Mouse (Mus musculus) kidney, embryonic 14.5 days (tissue): Measurements from ENCODE around the gene Pde8a. TPM values are rescaled to one million over a fixed set of nuclear protein-coding genes. Genes with fewer than 3 reads are reported as not detected.
A peak's percentile ranks its signal among the peaks of the same experiment; 100 is the strongest.

ENCODE experiments used
- ATAC-seq: fragments of 200-750 bp; cut with Nextera tagmentation; 2 replicates; pipeline ENCODE4 v1.8.0; 2017; ENCODE audit warnings: moderate number of reproducible peaks, mild to moderate bottlenecking, moderate TSS enrichment, moderate library complexity; ENCODE audit not compliant: low FRiP score, low TSS enrichment
- H3K27ac ChIP-seq: fragments of 300-500 bp; sonication (generic); 2 replicates; pipeline ENCODE4 v1.5.1; 2014; ENCODE audit warnings: low read depth, mild to moderate bottlenecking, low read length, moderate library complexity, mixed read lengths
- H3K27me3 ChIP-seq: fragments of 300-500 bp; sonication (generic); 2 replicates; pipeline ENCODE4 v1.6.1; 2014; ENCODE audit warnings: mild to moderate bottlenecking, low read length; ENCODE audit not compliant: control insufficient read depth, insufficient read depth
- H3K36me3 ChIP-seq: fragments of 300-500 bp; sonication (generic); 2 replicates; pipeline ENCODE4 v1.6.1; 2014; ENCODE audit warnings: low read length, mixed read lengths; ENCODE audit not compliant: control insufficient read depth, insufficient read depth
- H3K4me1 ChIP-seq: fragments of 300-500 bp; sonication (generic); 2 replicates; pipeline ENCODE4 v1.6.1; 2014; ENCODE audit warnings: low read length, mixed read lengths; ENCODE audit not compliant: control insufficient read depth, insufficient read depth
- H3K4me2 ChIP-seq: fragments of 300-500 bp; sonication (generic); replicated peaks from 2 replicates; pipeline ENCODE4 v1.6.1; 2014; ENCODE audit warnings: low read depth, mild to moderate bottlenecking, low read length
- H3K4me3 ChIP-seq: fragments of 300-500 bp; sonication (generic); 2 replicates; pipeline ENCODE4 v1.5.1; 2014; ENCODE audit warnings: mild to moderate bottlenecking, low read length
- H3K9ac ChIP-seq: fragments of 300-500 bp; sonication (generic); 2 replicates; pipeline ENCODE4 v1.6.1; 2014; ENCODE audit warnings: low read depth, mild to moderate bottlenecking, low read length, moderate library complexity
- H3K9me3 ChIP-seq: fragments of 300-500 bp; sonication (generic); 2 replicates; pipeline ENCODE4 v1.6.1; 2016; ENCODE audit warnings: low read length; ENCODE audit not compliant: control insufficient read depth
- WGBS: fragments of 180-500 bp; shearing (Covaris S2); extraction: QIAGEN DNeasy Blood & Tissue Kit; methylation state at CpG from one replicate; pipeline ENCODE4 v1.1.7; 2014; 5-methylcytosine and 5-hydroxymethylcytosine counted together
- polyA plus RNA-seq: library from polyadenylated mRNA; unstranded; fragments of >200 nt; fragmentation: Nextera tagmentation; extraction: Ambion mirVana; gene quantifications from 2 replicates; pipeline ENCODE4 v1.2.1, GENCODE M21; 2014

The Pde8a gene
- polyA plus RNA-seq, 1 experiment from 2014 or later: 7.6 TPM

GRCm38 (mm10) chr7:81326859-81327258 is 113.5 kb downstream of the Pde8a start:
- Histone ChIP-seq H3K9me3 (no peaks in the 10 kb centered on the region), H3K9ac (no peak overlapping the region), H3K4me1 (no peaks in the 10 kb centered on the region), H3K4me2 (no peak overlapping the region), H3K27ac (no peak overlapping the region), H3K4me3 (no peak overlapping the region), H3K36me3 (peaks cover 5% of the 10 kb centered on the region; the same call in 1 of the 2 replicates), H3K27me3 (no peaks in the 10 kb centered on the region)
- no peak for ATAC-seq
- WGBS: 82% methylated on average over 6 of the region's 6 CpGs

DNA sequence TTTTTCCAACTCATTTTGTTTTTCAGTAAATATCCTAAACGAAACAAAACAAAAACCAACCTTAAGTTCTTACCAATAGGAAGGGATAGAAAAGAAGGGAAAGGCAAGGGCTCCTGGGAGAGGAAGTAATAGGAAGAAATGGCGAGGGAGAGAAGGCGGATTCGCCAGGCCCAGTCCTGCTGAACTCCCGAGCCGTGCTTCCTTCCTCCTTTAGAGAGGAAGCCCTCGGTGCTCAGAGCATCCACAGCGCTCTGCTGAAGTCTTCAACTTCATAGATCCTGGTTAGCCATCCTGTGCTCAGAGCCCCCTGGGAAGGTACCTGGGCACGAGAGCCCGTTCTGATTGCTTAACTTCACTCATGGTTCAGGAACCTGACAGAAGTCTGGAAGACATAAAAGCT is 114.3 kb downstream of the Pde8a start:
- H3K27me3 ChIP-seq: no peaks in the 10 kb centered on the region
- H3K27ac ChIP-seq: no peak overlapping the region
- H3K4me1 ChIP-seq: no peaks in the 10 kb centered on the region
- H3K9me3 ChIP-seq: no peaks in the 10 kb centered on the region
- 78% methylated on average over 10 of the region's 10 CpGs for WGBS
- ATAC-seq: no peak
- H3K36me3 ChIP-seq: peaks cover 13% of the 10 kb centered on the region
- H3K4me3 ChIP-seq: no peak overlapping the region
- H3K4me2 ChIP-seq: no peak overlapping the region
- no peak overlapping the region for H3K9ac ChIP-seq

DNA sequence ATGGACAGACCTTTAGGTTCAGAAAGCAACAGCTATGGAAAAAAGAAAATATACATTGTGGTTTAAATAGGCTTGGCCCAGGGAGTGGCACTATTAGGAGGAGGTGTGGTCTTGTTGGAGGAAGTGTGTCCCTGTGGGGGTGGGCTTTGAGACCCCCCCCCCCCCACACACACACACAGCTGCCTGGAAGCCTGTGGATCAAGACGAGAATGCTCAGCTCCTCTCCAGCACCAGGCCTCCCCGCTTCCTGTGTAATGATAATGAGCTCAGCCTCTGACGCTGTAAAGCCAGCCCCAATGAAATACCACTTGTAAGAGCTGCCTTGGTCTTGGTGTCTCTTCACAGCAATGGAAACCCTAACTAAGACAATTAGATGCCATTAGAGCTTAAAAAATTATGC is 117.4 kb downstream of the Pde8a start:
- no peaks in the 10 kb centered on the region for H3K4me1 ChIP-seq
- no peaks in the 10 kb centered on the region for H3K9me3 ChIP-seq
- no peak for ATAC-seq
- H3K27ac ChIP-seq: no peak overlapping the region
- H3K36me3 ChIP-seq: peaks cover 28% of the 10 kb centered on the region
- no peak overlapping the region for H3K4me2 ChIP-seq
- 31% methylated on average over 3 of the region's 3 CpGs for WGBS
- no peaks in the 10 kb centered on the region for H3K27me3 ChIP-seq
- H3K4me3 ChIP-seq: no peak overlapping the region
- H3K9ac ChIP-seq: no peak overlapping the region

DNA sequence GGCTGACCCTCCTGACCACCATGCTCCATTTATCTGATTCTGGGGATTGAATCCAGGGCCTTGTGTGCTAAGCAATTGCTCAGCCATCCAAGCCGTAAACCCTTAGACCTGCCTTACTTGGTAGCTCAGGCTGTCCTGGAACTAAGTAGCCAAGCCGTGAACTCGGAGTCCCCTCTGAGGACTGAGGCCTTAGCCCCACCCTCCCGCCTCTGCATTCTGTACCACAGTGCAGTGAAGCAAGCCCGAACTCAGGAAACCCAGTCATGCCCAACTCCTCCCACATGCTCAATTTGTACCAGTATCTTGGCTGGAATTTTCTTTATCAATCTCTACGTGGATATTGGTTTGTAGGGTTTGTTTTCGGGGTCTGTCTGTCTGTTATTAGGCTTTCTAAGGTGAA is 118.5 kb downstream of the Pde8a start:
- Histone ChIP-seq H3K27me3 (no peaks in the 10 kb centered on the region), H3K4me1 (no peaks in the 10 kb centered on the region), H3K4me3 (no peak overlapping the region), H3K36me3 (peaks cover 28% of the 10 kb centered on the region), H3K27ac (no peak overlapping the region), H3K9me3 (no peaks in the 10 kb centered on the region), H3K4me2 (no peak overlapping the region), H3K9ac (no peak overlapping the region)
- 65% methylated on average over 7 of the region's 7 CpGs for WGBS
- ATAC-seq: no peak

DNA sequence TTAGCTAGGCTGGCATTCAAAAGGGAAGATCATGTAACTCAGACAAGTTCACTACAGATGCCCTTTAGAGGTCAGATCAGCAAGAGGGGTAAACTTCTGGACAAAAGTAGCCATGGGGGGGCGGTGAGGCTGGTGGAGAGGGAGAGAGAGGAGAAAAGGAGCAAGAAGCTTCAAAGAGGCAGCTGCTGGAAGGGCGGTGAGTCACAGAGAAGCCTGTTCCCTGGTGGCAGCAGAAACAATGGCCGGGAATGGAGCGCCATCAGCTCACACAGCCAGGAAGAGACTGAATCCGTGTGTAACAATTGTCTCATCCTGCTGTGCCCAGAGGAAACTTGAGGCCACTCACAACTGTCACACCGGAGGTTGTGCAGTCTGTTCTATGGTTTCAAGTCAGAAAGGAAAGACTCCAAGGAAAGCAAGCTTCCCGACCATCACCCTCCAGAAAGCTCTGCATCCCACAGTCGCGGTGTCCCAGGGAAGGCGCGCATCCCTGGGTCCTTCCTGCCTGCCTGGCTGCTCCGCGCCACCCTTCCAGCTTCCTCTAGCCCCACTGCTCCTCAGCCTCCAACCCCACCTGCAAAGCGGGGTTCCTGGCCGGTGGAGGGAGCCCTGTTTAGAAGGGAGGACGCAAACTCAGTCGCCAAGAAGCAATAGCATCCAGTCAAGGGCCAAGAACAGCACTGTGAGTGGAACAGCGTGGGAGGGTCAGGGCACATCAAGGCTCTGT is 122.5 kb downstream of the Pde8a start:
- no peak overlapping the region for H3K9ac ChIP-seq
- no peaks in the 10 kb centered on the region for H3K27me3 ChIP-seq
- no peak overlapping the region for H3K4me3 ChIP-seq
- H3K4me1 ChIP-seq: no peaks in the 10 kb centered on the region
- H3K27ac ChIP-seq: peak overlapping the region; percentile 20; the same call in 1 of the 2 replicates
- peaks cover 53% of the 10 kb centered on the region for H3K36me3 ChIP-seq
- ATAC-seq: no peak
- no peaks in the 10 kb centered on the region for H3K9me3 ChIP-seq
- H3K4me2 ChIP-seq: no peak overlapping the region
- WGBS: 82% methylated on average over 18 of the region's 18 CpGs

DNA sequence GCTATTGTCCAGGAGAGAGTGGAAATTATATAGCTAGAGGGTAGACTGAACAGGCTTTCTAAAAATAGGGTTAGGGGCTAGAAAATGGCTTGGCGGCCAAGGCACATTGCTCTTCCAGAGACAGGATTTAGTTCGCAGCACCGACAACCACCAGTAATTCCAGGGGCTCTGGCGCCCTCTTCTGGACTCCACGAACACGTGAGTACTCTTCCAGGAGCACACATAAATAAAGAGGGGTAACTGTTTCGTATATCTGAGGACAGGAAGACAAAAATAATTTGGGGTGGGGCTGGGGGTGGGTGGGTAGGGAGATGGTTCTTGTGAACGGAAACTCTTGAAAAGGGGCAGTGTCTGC is 123.0 kb downstream of the Pde8a start:
- 44% methylated on average over 8 of the region's 8 CpGs for WGBS
- peaks cover 57% of the 10 kb centered on the region for H3K36me3 ChIP-seq
- H3K9me3 ChIP-seq: no peaks in the 10 kb centered on the region
- no peak for ATAC-seq
- H3K4me2 ChIP-seq: no peak overlapping the region
- no peaks in the 10 kb centered on the region for H3K4me1 ChIP-seq
- H3K9ac ChIP-seq: no peak overlapping the region
- H3K27me3 ChIP-seq: no peaks in the 10 kb centered on the region
- H3K27ac ChIP-seq: peak overlapping the region; percentile 20; the same call in 1 of the 2 replicates
- H3K4me3 ChIP-seq: no peak overlapping the region

DNA sequence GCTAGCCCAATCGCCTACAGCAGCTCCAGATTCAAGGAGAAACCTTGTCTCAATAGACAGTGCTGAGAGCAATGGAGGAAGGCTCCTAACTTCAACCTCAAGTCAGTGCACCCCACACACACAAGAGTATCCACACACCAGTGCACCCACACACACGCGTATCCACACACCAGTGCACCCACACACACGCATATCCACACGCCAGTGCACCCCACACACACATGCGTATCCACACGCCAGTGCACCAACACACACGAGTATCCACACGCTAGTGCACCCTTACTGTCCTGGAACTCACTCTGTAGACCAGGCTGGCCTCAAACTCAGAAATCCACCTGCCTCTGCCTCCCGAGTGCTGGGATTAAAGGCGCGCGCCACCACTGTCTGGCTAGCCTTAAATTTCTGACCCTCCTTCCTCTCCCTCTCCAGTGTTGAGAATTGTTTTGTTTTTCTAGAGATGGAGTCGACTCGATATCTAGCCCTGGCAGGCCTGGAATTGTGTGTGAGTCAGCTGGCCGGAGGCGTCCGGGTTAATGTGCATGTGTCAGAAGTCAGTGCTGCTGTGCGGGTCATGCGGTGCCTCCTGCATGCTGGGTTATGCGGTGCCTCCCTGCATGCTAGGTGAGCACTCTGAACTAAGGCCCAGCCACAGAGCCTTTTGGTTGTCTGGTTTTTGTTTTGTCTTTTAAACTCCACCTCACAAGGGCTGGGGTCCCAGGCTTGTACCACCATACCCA is 124.6 kb downstream of the Pde8a start:
- Histone ChIP-seq H3K27me3 (no peaks in the 10 kb centered on the region), H3K4me1 (peaks cover 4% of the 10 kb centered on the region; the same call in 1 of the 2 replicates), H3K36me3 (peaks cover 61% of the 10 kb centered on the region), H3K4me2 (no peak overlapping the region), H3K9ac (no peak overlapping the region), H3K9me3 (no peaks in the 10 kb centered on the region), H3K27ac (no peak overlapping the region), H3K4me3 (no peak overlapping the region)
- WGBS: 93% methylated on average over 21 of the region's 21 CpGs
- ATAC-seq: no peak

DNA sequence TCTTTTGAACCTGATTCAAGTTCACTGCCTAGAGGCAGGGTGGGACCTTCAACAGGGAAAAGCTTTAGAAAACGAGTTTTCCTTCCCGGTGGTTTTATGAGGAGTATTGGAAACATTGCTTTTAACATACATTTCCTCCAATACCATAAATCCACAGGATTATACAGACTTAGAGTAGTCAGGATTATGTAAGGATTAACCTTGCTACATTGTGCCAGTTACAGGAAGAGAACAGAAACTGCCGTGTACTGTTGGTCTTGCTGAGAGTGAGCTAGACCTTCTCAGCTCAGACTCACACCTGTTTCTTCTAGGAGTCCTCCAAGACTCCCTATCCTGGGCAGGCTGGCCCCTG is 125.1 kb downstream of the Pde8a start:
- H3K4me2 ChIP-seq: no peak overlapping the region
- no peak for ATAC-seq
- 89% methylated on average over 3 of the region's 3 CpGs for WGBS
- H3K27me3 ChIP-seq: no peaks in the 10 kb centered on the region
- H3K27ac ChIP-seq: no peak overlapping the region
- no peak overlapping the region for H3K9ac ChIP-seq
- H3K4me1 ChIP-seq: peaks cover 10% of the 10 kb centered on the region; the same call in 1 of the 2 replicates
- H3K9me3 ChIP-seq: no peaks in the 10 kb centered on the region
- no peak overlapping the region for H3K4me3 ChIP-seq
- H3K36me3 ChIP-seq: peaks cover 62% of the 10 kb centered on the region

- H3K4me1 ChIP-seq: peaks cover 13% of the 10 kb centered on the region; the same call in 1 of the 2 replicates
- peaks cover 63% of the 10 kb centered on the region for H3K36me3 ChIP-seq
- no peaks in the 10 kb centered on the region for H3K27me3 ChIP-seq
- H3K27ac ChIP-seq: no peak overlapping the region
- H3K9ac ChIP-seq: no peak overlapping the region
- H3K4me3 ChIP-seq: no peak overlapping the region
- WGBS: 86% methylated on average over 4 of the region's 4 CpGs
- no peak overlapping the region for H3K4me2 ChIP-seq
- H3K9me3 ChIP-seq: no peaks in the 10 kb centered on the region
- no peak for ATAC-seq
These were observed 126.4 kb downstream of the Pde8a start for GRCm38 (mm10) chr7:81339783-81340182.
